ENCODE assay signal across 12 mouse cellular contexts in genomic region chr4:95915628-95916579, GRCm38 (mm10). TPM values are rescaled to one million over a fixed set of nuclear protein-coding genes. Genes with fewer than 3 reads are reported as not detected.
A peak's percentile ranks its signal among the peaks of the same experiment; 100 is the strongest.
DNase-seq lines count a peak whose midpoint lies in the region; ATAC-seq lines count a peak whose summit lies in the region.
"Had no signal": no experiment of that assay in that cellular context is flagged by ENCODE, and none has a peak within 500 bp of the region (broad histone marks: within the 10 kb centered on the region; RNA-seq: fewer than 3 reads in every experiment).

No protein-coding gene starts in this region.

- no peaks in the 10 kb centered on the region for H3K9me3 ChIP-seq in heart, embryonic 11.5 days (replicated peaks; ENCODE audit: control insufficient read depth, low read length)
- no peaks in the 10 kb centered on the region for H3K9me3 ChIP-seq in heart, embryonic 12.5 days (replicated peaks)
- H3K9me3 ChIP-seq in forebrain, embryonic 10.5 days = no peaks in the 10 kb centered on the region
- no peaks in the 10 kb centered on the region for H3K9me3 ChIP-seq in hindbrain, embryonic 14.5 days (ENCODE audit: control insufficient read depth, low read length)
- H3K9me3 ChIP-seq in neural tube, embryonic 15.5 days (replicated peaks) = no peaks in the 10 kb centered on the region
- H3K9me3 ChIP-seq: liver, embryonic 15.5 days had no signal

- intact Hi-C loops in left cerebral cortex, postnatal 36 days (cut with DNase I) = no loop called here

- no peak overlapping the region for H3K4me2 ChIP-seq in heart, embryonic 11.5 days
- no peak overlapping the region for H3K4me2 ChIP-seq in heart, embryonic 12.5 days
- no peak overlapping the region for H3K4me2 ChIP-seq in hindbrain, embryonic 14.5 days (replicated peaks)
- H3K4me2 ChIP-seq in neural tube, embryonic 15.5 days = no peak overlapping the region
- H3K4me2 ChIP-seq: liver, embryonic 15.5 days had no signal

- DNase-seq in forebrain, embryonic 10.5 days (ENCODE audit: extremely low spot score, low spot score) = no peak
- no peak for DNase-seq in hindbrain, embryonic 14.5 days (ENCODE audit: low spot score)
- no peak for DNase-seq in cerebellum, postnatal 25 days
- DNase-seq in left cerebral cortex, postnatal 36 days (ENCODE audit: low spot score in 2 of 2) = no peak
- no peak for DNase-seq in lung, postnatal 25 days (ENCODE audit: low spot score)
- DNase-seq: cerebellum, adult 11 months; heart, adult 2 months had no signal

- ATAC-seq in heart, embryonic 11.5 days (replicated peaks; ENCODE audit: insufficient number of reproducible peaks, low FRiP score, low TSS enrichment) = no peak
- ATAC-seq in heart, embryonic 12.5 days (ENCODE audit: insufficient number of reproducible peaks, low FRiP score) = no peak
- peak; percentile 51 for ATAC-seq in hindbrain, embryonic 14.5 days (ENCODE audit: low FRiP score)
- ATAC-seq in neural tube, embryonic 15.5 days (ENCODE audit: low FRiP score) = peak; percentile 57; the same call in 1 of the 2 replicates
- ATAC-seq: inflammation-experienced regulatory T-cells, adult 6 months had no signal

- H3K9ac ChIP-seq in heart, embryonic 11.5 days (ENCODE audit: low read depth, low read length) = no peak overlapping the region
- no peak overlapping the region for H3K9ac ChIP-seq in heart, embryonic 12.5 days
- no peak overlapping the region for H3K9ac ChIP-seq in hindbrain, embryonic 14.5 days
- H3K9ac ChIP-seq in neural tube, embryonic 15.5 days (replicated peaks) = no peak overlapping the region
- H3K9ac ChIP-seq: liver, embryonic 15.5 days had no signal

- 70% methylated on average over 8 of the region's 8 CpGs for WGBS in heart, embryonic 11.5 days (ENCODE audit: insufficient replicate concordance)
- 59% methylated on average over 8 of the region's 8 CpGs for WGBS in heart, embryonic 12.5 days
- 70% methylated on average over 8 of the region's 8 CpGs for WGBS in forebrain, embryonic 10.5 days
- 23% methylated on average over 8 of the region's 8 CpGs for WGBS in hindbrain, embryonic 14.5 days
- 33% methylated on average over 8 of the region's 8 CpGs for WGBS in neural tube, embryonic 15.5 days

- no peak overlapping the region for H3K4me3 ChIP-seq in heart, embryonic 11.5 days (ENCODE audit: low read depth, low read length)
- no peak overlapping the region for H3K4me3 ChIP-seq in heart, embryonic 12.5 days
- no peak overlapping the region for H3K4me3 ChIP-seq in forebrain, embryonic 10.5 days
- no peak overlapping the region for H3K4me3 ChIP-seq in hindbrain, embryonic 14.5 days (replicated peaks; ENCODE audit: low read length)
- H3K4me3 ChIP-seq in neural tube, embryonic 15.5 days (replicated peaks) = no peak overlapping the region
- H3K4me3 ChIP-seq: heart, adult 2 months; liver, embryonic 15.5 days had no signal

- peaks cover 5% of the 10 kb centered on the region; the same call in 1 of the 2 replicates for H3K4me1 ChIP-seq in heart, embryonic 11.5 days (ENCODE audit: control insufficient read depth, insufficient read depth, low read length)
- peaks cover 7% of the 10 kb centered on the region for H3K4me1 ChIP-seq in heart, embryonic 12.5 days (replicated peaks)
- peaks cover 19% of the 10 kb centered on the region for H3K4me1 ChIP-seq in forebrain, embryonic 10.5 days
- H3K4me1 ChIP-seq in hindbrain, embryonic 14.5 days (replicated peaks; ENCODE audit: control insufficient read depth, insufficient read depth, low read length) = no peaks in the 10 kb centered on the region
- H3K4me1 ChIP-seq in neural tube, embryonic 15.5 days = no peaks in the 10 kb centered on the region
- H3K4me1 ChIP-seq: liver, embryonic 15.5 days had no signal

- peak overlapping the region; percentile 22; the same call in 1 of the 2 replicates for H3K27ac ChIP-seq in heart, embryonic 11.5 days (ENCODE audit: low read depth, low read length)
- H3K27ac ChIP-seq in heart, embryonic 12.5 days (ENCODE audit: poor library complexity, severe bottlenecking) = no peak overlapping the region
- H3K27ac ChIP-seq in forebrain, embryonic 10.5 days = peak overlapping the region; percentile 63; the same call in 1 of the 2 replicates
- no peak overlapping the region for H3K27ac ChIP-seq in hindbrain, embryonic 14.5 days
- no peak overlapping the region for H3K27ac ChIP-seq in neural tube, embryonic 15.5 days (replicated peaks)
- H3K27ac ChIP-seq: heart, adult 2 months; liver, embryonic 15.5 days had no signal

- no peaks in the 10 kb centered on the region for H3K36me3 ChIP-seq in heart, embryonic 11.5 days (ENCODE audit: control insufficient read depth, insufficient read depth, low read length)
- no peaks in the 10 kb centered on the region for H3K36me3 ChIP-seq in heart, embryonic 12.5 days
- no peaks in the 10 kb centered on the region for H3K36me3 ChIP-seq in forebrain, embryonic 10.5 days (replicated peaks)
- H3K36me3 ChIP-seq in hindbrain, embryonic 14.5 days (replicated peaks; ENCODE audit: control insufficient read depth, insufficient read depth) = no peaks in the 10 kb centered on the region
- no peaks in the 10 kb centered on the region for H3K36me3 ChIP-seq in neural tube, embryonic 15.5 days
- H3K36me3 ChIP-seq: liver, embryonic 15.5 days had no signal

- no peaks in the 10 kb centered on the region for H3K27me3 ChIP-seq in heart, embryonic 11.5 days (ENCODE audit: control insufficient read depth, insufficient read depth, low read length)
- H3K27me3 ChIP-seq in heart, embryonic 12.5 days (replicated peaks) = no peaks in the 10 kb centered on the region
- no peaks in the 10 kb centered on the region for H3K27me3 ChIP-seq in forebrain, embryonic 10.5 days (ENCODE audit: poor library complexity, severe bottlenecking)
- peaks cover 6% of the 10 kb centered on the region; the same call in 1 of the 2 replicates for H3K27me3 ChIP-seq in hindbrain, embryonic 14.5 days (ENCODE audit: control insufficient read depth, insufficient read depth, low read length)
- H3K27me3 ChIP-seq in neural tube, embryonic 15.5 days (replicated peaks) = no peaks in the 10 kb centered on the region
- H3K27me3 ChIP-seq: liver, embryonic 15.5 days had no signal

RNA-seq across cellular contexts. Expression of gene Hook1, which starts 51.1 kb away (rescaled TPM):
- polyA plus RNA-seq in heart, embryonic 11.5 days (2014; fragmentation: Nextera tagmentation; extraction: Ambion mirVana) = 7.7 and 13.1 TPM in 2 replicates
- polyA plus RNA-seq in heart, embryonic 12.5 days (2016; fragmentation: Nextera tagmentation; extraction: Ambion mirVana) = 11.0 and 11.7 TPM in 2 replicates
- 33.1 and 34.2 TPM in 2 replicates for polyA plus RNA-seq in forebrain, embryonic 10.5 days (2016; fragmentation: Nextera tagmentation; extraction: Ambion mirVana)
- polyA plus RNA-seq in hindbrain, embryonic 14.5 days (2014; fragmentation: Nextera tagmentation; extraction: Ambion mirVana) = 83.5 and 88.6 TPM in 2 replicates
- 56.4 and 69.6 TPM in 2 replicates for polyA plus RNA-seq in neural tube, embryonic 15.5 days (2015; fragmentation: Nextera tagmentation; extraction: Ambion mirVana)
- 10 to 100 TPM; 56.0 to 75.6 TPM for total RNA-seq in left cerebral cortex, postnatal 36 days (2021)

Comparison
In these comparisons a context has a peak if more than half of its experiments do, and no peak if none do; other contexts are left out.
1. H3K27ac ChIP-seq: peak in heart, embryonic 11.5 days (single experiment) and forebrain, embryonic 10.5 days (single experiment); none in heart, embryonic 12.5 days (single experiment), hindbrain, embryonic 14.5 days (single experiment) and neural tube, embryonic 15.5 days (single experiment).
2. ATAC-seq: peak in hindbrain, embryonic 14.5 days (single experiment) and neural tube, embryonic 15.5 days (single experiment); none in heart, embryonic 11.5 days (single experiment) and heart, embryonic 12.5 days (single experiment).